Mouse (Mus musculus): ENCODE data around the gene Eya2. TPM values are rescaled to one million over a fixed set of nuclear protein-coding genes. Genes with fewer than 3 reads are reported as not detected.

The Eya2 gene
- polyA plus RNA-seq, 1 experiment: 4.6 TPM

DNA sequence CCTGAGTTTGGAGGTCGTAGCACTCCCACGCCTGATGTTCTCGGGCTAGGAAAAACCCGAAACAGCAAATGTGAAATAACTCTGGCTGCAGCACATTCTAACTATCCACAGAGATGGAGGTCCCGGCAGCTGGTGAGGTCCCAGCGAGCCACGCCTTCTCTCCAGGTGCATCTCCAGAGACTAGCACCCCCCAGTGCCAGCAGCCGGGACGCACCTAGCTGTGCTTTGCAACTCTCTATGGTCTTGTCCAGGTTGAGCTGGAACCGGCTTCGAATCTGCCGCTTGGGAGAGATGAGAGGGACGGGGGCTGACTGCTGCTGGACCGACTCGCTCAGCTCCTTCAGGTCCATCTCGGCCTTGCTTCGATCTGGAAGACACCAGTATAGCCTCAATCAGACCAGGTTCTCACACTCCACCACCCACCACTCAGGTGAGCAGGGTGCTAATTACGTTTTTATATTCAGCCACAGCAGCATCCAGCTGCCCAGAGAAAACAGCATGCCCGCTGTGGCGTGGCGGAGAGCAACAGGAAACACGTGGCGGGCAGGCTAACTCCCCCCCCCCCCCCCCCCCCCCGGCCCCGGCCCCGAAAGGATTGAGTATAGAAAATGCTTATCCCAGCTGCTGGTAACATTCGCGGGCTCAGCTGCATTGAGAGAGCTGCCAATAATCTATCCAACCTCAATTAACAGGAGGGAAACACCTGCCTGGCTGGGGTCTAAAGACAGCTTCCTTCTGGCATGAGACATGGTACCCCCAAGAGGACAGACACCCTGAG is 220.5 kb downstream of the Eya2 start:
- TF ChIP-seq CTCF (IDR thresholded peaks at IDR 0.05; ENCODE audit: extremely low read depth, insufficient read depth, low read length) (no peak), POLR2A (IDR thresholded peaks at IDR 0.05; ENCODE audit: extremely low read depth, insufficient read depth, low read length) (no peak)
- H3K4me3 ChIP-seq (ENCODE audit: insufficient read depth, low read length): no peak overlapping the region
- H3K4me1 ChIP-seq (ENCODE audit: control insufficient read depth, insufficient read depth, low read length): peaks cover 18% of the 10 kb centered on the region
- no peak overlapping the region for H3K27ac ChIP-seq (ENCODE audit: insufficient read depth, low read length)

DNA sequence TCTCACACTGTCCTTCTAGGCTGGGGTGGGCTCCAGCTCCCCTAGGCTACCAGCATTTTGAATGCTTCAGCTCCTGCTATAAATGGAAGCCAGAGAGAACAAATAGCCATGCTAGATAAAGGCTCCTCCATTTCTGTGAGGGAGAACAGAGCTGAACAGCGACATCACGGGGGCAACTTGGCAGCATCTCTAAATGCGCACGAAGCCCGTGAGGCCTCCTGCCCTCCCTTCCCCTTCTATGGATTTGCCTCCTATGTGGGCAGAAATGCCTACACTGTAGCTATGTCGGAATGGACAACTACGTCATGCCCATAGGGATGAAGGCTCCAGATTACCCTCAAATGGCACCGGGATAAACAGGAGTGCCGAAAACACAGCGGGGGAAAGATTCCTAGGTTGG is 222.6 kb downstream of the Eya2 start:
- peak overlapping the region; percentile 22; the same call in 1 of the 2 replicates for H3K27ac ChIP-seq (ENCODE audit: insufficient read depth, low read length)

DNA sequence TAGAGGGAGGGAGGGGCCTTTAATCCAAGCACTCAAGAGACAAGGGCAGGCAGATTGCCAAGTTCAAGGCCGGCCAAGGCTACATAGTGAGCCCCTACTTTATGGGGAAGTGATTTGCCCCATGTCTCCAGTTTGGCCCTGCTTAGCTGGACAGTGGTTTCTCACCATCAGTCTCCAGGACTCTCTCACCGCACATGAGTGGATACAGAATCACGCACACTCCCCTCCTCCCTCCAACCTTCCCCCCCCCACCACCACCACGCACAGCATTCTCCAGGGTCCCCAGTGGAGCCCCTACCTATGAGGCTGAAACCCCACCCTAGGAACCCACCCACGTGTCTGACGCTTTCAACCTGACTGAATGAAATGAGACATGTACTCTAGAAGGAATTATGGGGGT is 223.7 kb downstream of the Eya2 start:
- H3K27ac ChIP-seq (ENCODE audit: insufficient read depth, low read length): no peak overlapping the region
- peaks cover 20% of the 10 kb centered on the region for H3K4me1 ChIP-seq (ENCODE audit: control insufficient read depth, insufficient read depth, low read length)
- TF ChIP-seq POLR2A (IDR thresholded peaks at IDR 0.05; ENCODE audit: extremely low read depth, insufficient read depth, low read length) (no peak), CTCF (IDR thresholded peaks at IDR 0.05; ENCODE audit: extremely low read depth, insufficient read depth, low read length) (no peak)
- no peak overlapping the region for H3K4me3 ChIP-seq (ENCODE audit: insufficient read depth, low read length)

More for the DNA sequence above, 222.6 kb downstream of the Eya2 start:
- peaks cover 18% of the 10 kb centered on the region for H3K4me1 ChIP-seq (ENCODE audit: control insufficient read depth, insufficient read depth, low read length)
- TF ChIP-seq POLR2A (IDR thresholded peaks at IDR 0.05; ENCODE audit: extremely low read depth, insufficient read depth, low read length) (no peak), CTCF (IDR thresholded peaks at IDR 0.05; ENCODE audit: extremely low read depth, insufficient read depth, low read length) (no peak)
- H3K4me3 ChIP-seq (ENCODE audit: insufficient read depth, low read length): no peak overlapping the region

DNA sequence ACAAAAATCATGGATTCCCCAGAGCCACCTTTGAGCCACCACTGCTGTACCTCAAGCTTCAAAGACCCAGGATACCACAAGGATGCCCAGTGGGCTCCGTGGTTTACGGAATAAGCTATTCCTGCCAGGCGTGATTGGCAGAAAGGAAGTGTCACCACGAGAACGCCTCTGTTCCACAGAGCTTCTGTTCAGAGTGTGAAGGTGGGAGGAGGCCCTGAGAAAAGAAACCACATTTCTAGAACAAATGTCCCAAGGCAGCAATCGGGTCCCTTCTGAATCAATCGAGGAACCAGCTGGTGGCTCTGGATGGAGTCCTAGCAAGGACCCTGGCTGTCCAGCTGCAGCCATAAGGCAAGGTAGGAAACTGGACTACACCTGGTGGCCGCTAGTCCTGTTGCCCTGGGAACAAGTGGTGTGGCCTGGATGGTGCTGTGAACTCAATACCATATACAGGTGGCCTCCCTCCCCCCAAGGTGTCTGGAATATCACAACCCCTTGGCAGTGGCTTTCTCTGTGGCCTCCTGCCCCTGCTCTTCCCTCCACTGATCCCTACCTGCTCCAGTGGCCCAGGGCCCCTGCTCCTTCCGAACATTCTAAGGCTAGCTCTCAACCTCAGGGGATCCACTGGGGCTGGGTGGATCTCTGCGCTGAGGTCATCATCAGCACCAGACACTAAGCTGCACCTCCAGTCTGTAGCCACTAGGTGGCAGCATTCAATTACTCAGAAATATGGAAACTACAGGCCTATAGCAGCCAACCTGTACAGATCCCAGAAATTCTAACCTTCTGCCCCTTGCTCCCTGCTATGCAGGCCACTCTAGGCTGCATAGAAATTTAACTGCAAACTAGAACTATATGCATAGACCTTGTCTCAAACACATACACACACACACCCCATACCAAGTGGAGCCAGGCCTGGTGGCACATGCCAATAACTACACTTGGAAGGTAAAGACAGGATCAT is 224.4 kb downstream of the Eya2 start:
- Histone ChIP-seq H3K4me1 (ENCODE audit: control insufficient read depth, insufficient read depth, low read length) (peaks cover 20% of the 10 kb centered on the region), H3K4me3 (ENCODE audit: insufficient read depth, low read length) (no peak overlapping the region), H3K27ac (ENCODE audit: insufficient read depth, low read length) (peak overlapping the region; percentile 71)
- TF ChIP-seq POLR2A (IDR thresholded peaks at IDR 0.05; ENCODE audit: extremely low read depth, insufficient read depth, low read length) (0 out of 2 replicates have a peak, but pooled peaks have one; percentile 7), CTCF (IDR thresholded peaks at IDR 0.05; ENCODE audit: extremely low read depth, insufficient read depth, low read length) (peak; percentile 83)

DNA sequence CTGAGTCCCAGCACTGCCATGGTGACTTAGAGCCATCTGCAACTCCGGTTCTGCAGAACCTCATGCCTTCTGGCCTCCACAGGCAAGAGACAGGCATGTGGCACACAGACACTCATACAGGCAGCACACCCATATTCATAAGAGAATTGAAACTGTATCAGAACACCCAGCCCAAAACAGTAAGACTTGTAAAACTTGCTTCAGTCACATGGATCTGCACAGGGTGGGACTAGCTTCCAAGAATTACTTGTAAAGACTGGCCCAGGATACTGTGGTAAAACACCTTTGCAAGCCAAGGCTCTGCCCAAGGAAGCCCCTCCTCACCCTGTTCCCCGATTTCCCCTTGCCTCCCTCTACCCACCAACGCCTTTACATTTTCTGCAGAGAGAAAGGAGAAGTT is 225.2 kb downstream of the Eya2 start:
- Histone ChIP-seq H3K4me1 (ENCODE audit: control insufficient read depth, insufficient read depth, low read length) (peaks cover 21% of the 10 kb centered on the region), H3K27ac (ENCODE audit: insufficient read depth, low read length) (peak overlapping the region; percentile 67), H3K4me3 (ENCODE audit: insufficient read depth, low read length) (no peak overlapping the region)
- TF ChIP-seq CTCF (IDR thresholded peaks at IDR 0.05; ENCODE audit: extremely low read depth, insufficient read depth, low read length): no peak
- TF ChIP-seq POLR2A (IDR thresholded peaks at IDR 0.05; ENCODE audit: extremely low read depth, insufficient read depth, low read length): no peak

DNA sequence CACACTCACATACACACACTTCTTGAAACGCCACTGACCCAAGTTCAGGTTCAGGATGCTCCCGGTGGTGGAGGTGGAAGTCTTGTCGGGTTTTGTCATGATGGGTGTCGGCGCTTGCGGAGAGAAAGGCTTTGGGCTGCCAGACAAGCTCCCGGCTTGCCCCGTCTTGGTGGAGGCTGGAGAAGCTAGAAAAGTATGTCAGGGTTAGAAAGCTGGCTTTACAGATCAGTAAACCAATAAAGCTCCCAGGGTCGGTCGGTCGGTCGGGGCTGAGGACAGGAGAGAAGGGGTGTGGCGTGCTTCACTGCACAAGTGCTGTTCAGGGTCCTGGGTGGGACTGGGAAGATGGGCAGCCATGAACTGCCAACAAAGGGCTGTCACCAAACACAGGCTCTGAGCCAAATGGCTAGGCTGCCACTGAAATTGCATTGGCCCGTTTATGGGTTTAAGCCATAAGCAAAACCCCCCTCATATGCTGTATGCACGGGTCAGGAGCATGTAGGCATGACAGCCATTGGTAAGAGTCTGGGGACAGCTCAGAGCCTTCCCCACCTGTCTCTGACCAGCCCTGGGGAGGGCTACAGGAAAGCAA is 225.8 kb downstream of the Eya2 start:
- Histone ChIP-seq H3K27ac (ENCODE audit: insufficient read depth, low read length) (peak overlapping the region; percentile 67), H3K4me1 (ENCODE audit: control insufficient read depth, insufficient read depth, low read length) (peaks cover 21% of the 10 kb centered on the region), H3K4me3 (ENCODE audit: insufficient read depth, low read length) (no peak overlapping the region)
- TF ChIP-seq POLR2A (IDR thresholded peaks at IDR 0.05; ENCODE audit: extremely low read depth, insufficient read depth, low read length): no peak
- TF ChIP-seq CTCF (IDR thresholded peaks at IDR 0.05; ENCODE audit: extremely low read depth, insufficient read depth, low read length): no peak

Other genes starting within 250 kb of the Eya2 start
- 0.04 TPM in 1 of 2 replicates, not detected in the other for gene Zfp663, start 226.3 kb upstream of the Eya2 start, polyA plus RNA-seq (2012; rRNA removed)
- gene Zfp334, start 206.8 kb upstream of the Eya2 start, polyA plus RNA-seq (2012; rRNA removed): 8.7 and 9.1 TPM in 2 replicates
- not detected in 2 replicates for gene Ocstamp, start 194.6 kb upstream of the Eya2 start, polyA plus RNA-seq (2012; rRNA removed)
- 14.0 and 16.0 TPM in 2 replicates for gene Slc13a3, start 121.8 kb upstream of the Eya2 start, polyA plus RNA-seq (2012; rRNA removed)
- 25.2 and 26.5 TPM in 2 replicates for gene Trp53rka, start 101.7 kb upstream of the Eya2 start, polyA plus RNA-seq (2012; rRNA removed)
- gene Slc2a10, start 91.2 kb upstream of the Eya2 start, polyA plus RNA-seq (2012; rRNA removed): 1.4 and 1.7 TPM in 2 replicates

Measured in cortical plate, adult 2 months (tissue).